Mouse (Mus musculus): ENCODE data around the gene Wdr81.

DNA sequence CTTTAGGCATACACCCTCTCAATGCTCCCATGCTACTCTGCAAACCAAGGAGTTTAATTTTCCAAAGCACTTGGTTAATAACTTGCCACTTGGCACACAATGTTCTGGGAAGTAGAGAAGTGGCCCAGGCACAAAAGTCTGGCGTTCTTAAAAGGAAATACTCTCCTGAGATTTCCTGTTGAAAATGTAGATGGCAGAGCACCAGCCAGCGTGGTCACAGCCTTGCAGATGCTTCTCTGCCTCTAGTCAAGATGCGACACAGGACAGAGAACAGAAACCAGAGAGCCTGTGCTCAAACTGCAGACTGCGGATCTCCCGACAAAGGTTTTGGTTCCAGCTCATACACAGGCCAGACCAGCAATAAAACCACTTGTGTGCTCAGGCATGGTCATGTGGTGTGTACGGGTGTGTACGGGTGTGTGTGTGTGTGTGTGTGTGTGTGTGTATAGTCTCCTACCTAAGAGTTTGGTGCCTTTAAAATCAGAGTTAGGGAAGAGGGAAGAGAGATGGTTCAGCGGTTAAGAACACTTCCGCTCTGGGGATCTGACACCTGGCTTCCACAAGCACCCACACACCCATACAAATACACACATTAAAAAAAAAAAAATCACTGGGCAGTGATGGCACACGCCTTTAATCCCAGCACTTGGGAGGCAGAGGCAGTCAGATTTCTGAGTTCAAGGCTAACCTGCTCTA is 672 bp upstream of the Wdr81 start:
- TF ChIP-seq POLR2A (IDR thresholded peaks at IDR 0.05; ENCODE audit: low read depth, low read length) = no peak
- no peak for TF ChIP-seq CTCF (IDR thresholded peaks at IDR 0.05; ENCODE audit: extremely low read depth, insufficient read depth, insufficient read length, insufficient replicate concordance)

Data from spleen, adult 2 months (tissue).